Mouse (Mus musculus) liver, adult 2 months (tissue): Measurements from ENCODE around the gene Slc30a5.

Source experiments
- CTCF ChIP-seq: fragments of 200-500 bp; IDR thresholded peaks from 2 replicates; pipeline ENCODE4 v1.5.1; 2011; ENCODE audit warnings: low read depth, low read length, control low read depth
- POLR2A ChIP-seq: fragments of 200-500 bp; IDR thresholded peaks from 2 replicates; pipeline ENCODE4 v1.6.1; 2011; ENCODE audit warnings: low read length, control low read depth; ENCODE audit not compliant: insufficient read depth; ENCODE audit errors: extremely low read depth

DNA sequence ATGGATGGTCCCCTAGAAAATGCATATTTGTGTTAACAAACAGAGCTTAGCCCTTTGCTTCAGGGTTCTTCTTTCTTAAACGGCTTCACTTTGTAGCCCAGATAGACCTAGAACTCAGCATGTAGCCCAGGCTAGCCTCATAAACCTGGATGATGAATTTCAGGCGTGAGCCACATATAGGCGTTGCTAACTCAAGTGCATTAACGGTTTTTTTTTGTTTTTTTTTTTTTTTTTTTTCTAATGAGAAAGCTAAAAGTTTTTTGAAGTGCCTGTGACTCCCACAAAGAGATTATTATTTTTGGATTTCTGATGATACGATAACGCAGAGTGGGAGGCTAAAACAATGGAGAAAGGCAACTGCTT is 394 bp upstream of the Slc30a5 start:
- TF ChIP-seq CTCF, result no peak
- TF ChIP-seq POLR2A, result no peak
